Mouse (Mus musculus): ENCODE results near the gene Rhoa. TPM values are rescaled to one million over a fixed set of nuclear protein-coding genes. Genes with fewer than 3 reads are reported as not detected.
A peak's percentile ranks its signal among the peaks of the same experiment; 100 is the strongest.

Rhoa gene
- total and polyA plus RNA-seq, 2 experiments from 2014 or later, result 105 to 268 TPM

DNA sequence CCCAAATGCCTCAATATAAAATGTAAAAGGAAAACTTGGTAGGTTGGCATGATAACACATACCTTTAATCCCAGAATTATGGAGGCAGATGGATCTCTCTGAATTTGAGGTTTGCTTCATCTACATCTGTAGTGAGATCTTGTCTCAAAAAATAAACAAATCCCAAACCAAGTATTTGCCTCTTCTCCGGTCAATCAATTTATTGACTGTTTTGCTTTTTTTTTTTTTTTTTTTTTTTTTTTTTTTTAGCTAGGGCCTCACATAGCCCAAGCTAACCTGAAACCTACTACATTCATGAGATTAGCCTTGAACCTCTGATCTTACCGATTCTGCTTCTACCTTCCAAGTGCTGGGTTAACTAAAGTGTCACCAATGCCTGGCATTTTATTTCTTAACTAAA, 16.6 kb upstream of the Rhoa start:
- 65% methylated on average over 2 of the region's 2 CpGs for WGBS
- no peak overlapping the region for H3K9ac ChIP-seq (replicated peaks; ENCODE audit: low read length)
- no peaks in the 10 kb centered on the region for H3K27me3 ChIP-seq (ENCODE audit: insufficient read depth, low read length)
- H3K27ac ChIP-seq, result no peak overlapping the region
- no peak for TF ChIP-seq CTCF (IDR thresholded peaks at IDR 0.05; ENCODE audit: low read depth)
- peaks cover 2% of the 10 kb centered on the region; the same call in 1 of the 2 replicates for H3K36me3 ChIP-seq (ENCODE audit: insufficient read depth, low read length)
- ATAC-seq (no peak), DNase-seq (ENCODE audit: low spot score) (no peak)
- peaks cover 3% of the 10 kb centered on the region; the same call in 1 of the 2 replicates for H3K4me1 ChIP-seq (ENCODE audit: insufficient read depth, low read length)
- peak overlapping the region; percentile 78; the same call in 1 of the 2 replicates for H3K4me2 ChIP-seq (ENCODE audit: low read depth, low read length)
- no peaks in the 10 kb centered on the region for H3K9me3 ChIP-seq (ENCODE audit: low read length)
- no peak overlapping the region for H3K4me3 ChIP-seq (ENCODE audit: low read length)

DNA sequence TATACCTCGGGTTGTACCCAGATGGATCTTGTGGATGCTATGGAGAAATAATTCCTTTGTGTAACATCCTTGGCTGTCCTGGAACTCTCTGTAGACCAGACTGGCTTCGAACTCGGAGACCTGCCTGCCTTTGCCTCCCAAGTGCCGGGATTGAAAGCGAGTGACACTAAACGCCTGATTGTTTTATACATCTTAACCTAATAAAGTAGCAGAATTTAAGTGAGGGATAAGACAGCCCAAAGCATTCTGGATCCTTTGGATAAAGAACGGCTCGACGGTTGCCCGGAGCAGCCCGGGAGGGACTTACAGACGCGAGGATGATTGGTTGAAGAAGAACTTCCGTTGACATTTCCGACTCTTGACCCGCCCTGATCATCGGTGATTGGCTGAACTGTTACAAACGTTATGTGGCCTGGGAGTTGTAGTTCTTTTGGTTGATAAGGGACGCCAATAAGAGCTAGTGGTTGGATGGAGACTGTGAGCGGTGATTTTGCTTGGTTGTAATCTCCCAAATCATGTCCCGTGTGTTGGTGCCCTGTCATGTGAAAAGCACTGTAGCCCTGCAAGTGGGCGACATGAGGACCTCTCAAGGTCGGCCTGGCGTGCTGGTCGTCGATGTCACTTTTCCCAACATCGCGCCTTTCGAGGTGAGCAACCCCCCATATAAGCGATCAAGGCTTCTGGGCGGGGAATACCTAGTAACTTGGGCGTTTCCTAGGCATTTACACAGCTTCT, 15.7 kb upstream of the Rhoa start, which contains the start of gene Nicn1:
Nicn1 (plus strand) TSS at position 414 of the 735 bp plus-strand sequence.
- peak within 1 kb of the TSS; percentile 61 for H3K9ac ChIP-seq (replicated peaks; ENCODE audit: low read length)
- TF ChIP-seq CTCF (IDR thresholded peaks at IDR 0.05; ENCODE audit: low read depth), result peak; percentile 17; the same call in 1 of the 2 replicates
- ATAC-seq (peak; percentile 98), DNase-seq (ENCODE audit: low spot score) (peak; percentile 98)
- H3K27me3 ChIP-seq (ENCODE audit: insufficient read depth, low read length), result no peaks in the 10 kb centered on the region
- H3K9me3 ChIP-seq (ENCODE audit: low read length), result no peaks in the 10 kb centered on the region
- H3K4me2 ChIP-seq (ENCODE audit: low read depth, low read length), result peak within 1 kb of the TSS; percentile 78
- H3K4me1 ChIP-seq (ENCODE audit: insufficient read depth, low read length), result peaks cover 3% of the 10 kb centered on the region; the same call in 1 of the 2 replicates
- H3K27ac ChIP-seq, result peak within 1 kb of the TSS; percentile 89
- WGBS, result under 1% methylated on average over 32 of the region's 32 CpGs
- peaks cover 10% of the 10 kb centered on the region for H3K36me3 ChIP-seq (ENCODE audit: insufficient read depth, low read length)
- H3K4me3 ChIP-seq (ENCODE audit: low read length), result peak within 1 kb of the TSS; percentile 57

DNA sequence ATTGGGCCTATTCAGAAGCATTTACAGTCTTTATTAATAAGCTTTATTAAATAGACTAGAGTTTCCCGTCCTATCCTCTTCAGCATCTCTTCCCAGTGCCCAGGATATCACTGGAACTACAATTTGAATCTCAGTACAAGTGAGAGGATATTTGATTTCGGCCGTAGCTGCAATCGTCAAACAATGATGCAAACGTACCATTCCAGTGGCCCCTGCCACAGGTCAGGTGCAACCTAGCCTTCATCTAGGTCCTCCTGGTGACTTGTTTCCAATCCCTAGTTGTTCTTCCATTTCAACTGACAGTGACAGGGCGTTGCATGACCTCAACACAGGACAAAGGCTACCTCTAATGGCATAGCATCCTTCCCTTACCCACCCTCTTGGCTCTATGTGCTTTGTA, 15.2 kb upstream of the Rhoa start:
- Histone ChIP-seq H3K4me1 (ENCODE audit: insufficient read depth, low read length) (peaks cover 3% of the 10 kb centered on the region; the same call in 1 of the 2 replicates), H3K9me3 (ENCODE audit: low read length) (no peaks in the 10 kb centered on the region), H3K27me3 (ENCODE audit: insufficient read depth, low read length) (no peaks in the 10 kb centered on the region), H3K4me3 (ENCODE audit: low read length) (peak overlapping the region; percentile 57), H3K4me2 (ENCODE audit: low read depth, low read length) (peak overlapping the region; percentile 78), H3K9ac (replicated peaks; ENCODE audit: low read length) (peak overlapping the region; percentile 61), H3K36me3 (ENCODE audit: insufficient read depth, low read length) (peaks cover 12% of the 10 kb centered on the region), H3K27ac (peak overlapping the region; percentile 89)
- ATAC-seq (peak; percentile 1; the same call in 1 of the 2 replicates), DNase-seq (ENCODE audit: low spot score) (no peak)
- WGBS, result 34% methylated on average over 6 of the region's 6 CpGs
- TF ChIP-seq CTCF (IDR thresholded peaks at IDR 0.05; ENCODE audit: low read depth), result no peak

DNA sequence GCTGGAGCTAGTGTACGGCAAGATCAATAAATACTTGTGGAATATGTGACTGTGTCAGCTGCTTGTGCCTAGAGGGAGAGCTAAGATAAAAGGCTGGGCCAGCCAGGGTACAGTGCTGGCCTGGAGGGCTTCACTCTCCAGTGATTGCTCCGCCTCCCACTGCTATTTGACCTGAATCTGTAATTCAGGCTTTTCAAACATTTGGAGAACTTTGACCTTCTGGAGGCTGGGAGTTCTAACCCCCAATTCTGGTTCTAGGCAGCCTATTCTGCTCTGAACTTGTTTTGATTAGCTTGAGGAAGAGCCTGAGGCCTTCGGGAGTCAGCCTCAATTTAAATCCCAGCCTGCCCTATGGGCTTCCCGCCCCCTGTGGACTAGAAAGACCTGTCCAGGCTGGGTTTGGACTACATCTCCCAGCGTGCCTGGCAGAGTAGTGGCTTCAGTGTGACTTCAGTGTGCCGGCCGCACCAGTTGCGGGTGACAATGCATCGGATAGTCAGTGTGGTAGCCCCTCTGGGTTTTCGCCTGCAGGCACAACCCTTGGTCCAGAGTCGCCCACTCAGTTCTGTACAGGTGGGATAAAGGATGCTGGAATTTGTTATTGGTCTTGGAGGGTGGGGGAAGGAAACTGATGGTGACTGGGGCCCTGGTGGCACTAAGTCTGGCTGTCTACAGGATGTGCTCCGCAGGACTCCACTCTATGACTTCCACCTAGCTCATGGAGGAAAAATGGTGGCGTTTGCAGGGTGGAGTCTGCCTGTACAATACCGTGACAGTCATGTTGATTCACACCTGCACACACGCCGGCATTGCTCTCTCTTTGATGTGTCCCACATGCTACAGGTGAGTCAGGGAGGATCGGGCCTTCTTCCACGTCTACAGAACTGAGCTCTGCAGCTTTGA, 9.2 kb upstream of the Rhoa start, which contains the start of gene Amt:
Amt (plus strand) TSS at position 401 of the 903 bp plus-strand sequence.
- Histone ChIP-seq H3K4me3 (ENCODE audit: low read length) (peak within 1 kb of the TSS; percentile 19), H3K4me2 (ENCODE audit: low read depth, low read length) (peak within 1 kb of the TSS; percentile 51), H3K9ac (replicated peaks; ENCODE audit: low read length) (no peak within 1 kb of the TSS; the same call in 1 of the 2 replicates), H3K27me3 (ENCODE audit: insufficient read depth, low read length) (no peaks in the 10 kb centered on the region), H3K4me1 (ENCODE audit: insufficient read depth, low read length) (no peaks in the 10 kb centered on the region), H3K27ac (peak within 1 kb of the TSS; percentile 71), H3K9me3 (ENCODE audit: low read length) (no peaks in the 10 kb centered on the region), H3K36me3 (ENCODE audit: insufficient read depth, low read length) (peaks cover 23% of the 10 kb centered on the region)
- WGBS, result 19% methylated on average over 18 of the region's 18 CpGs
- DNase-seq (ENCODE audit: low spot score) (peak; percentile 53), ATAC-seq (peak; percentile 79)
- TF ChIP-seq CTCF (IDR thresholded peaks at IDR 0.05; ENCODE audit: low read depth), result no peak

DNA sequence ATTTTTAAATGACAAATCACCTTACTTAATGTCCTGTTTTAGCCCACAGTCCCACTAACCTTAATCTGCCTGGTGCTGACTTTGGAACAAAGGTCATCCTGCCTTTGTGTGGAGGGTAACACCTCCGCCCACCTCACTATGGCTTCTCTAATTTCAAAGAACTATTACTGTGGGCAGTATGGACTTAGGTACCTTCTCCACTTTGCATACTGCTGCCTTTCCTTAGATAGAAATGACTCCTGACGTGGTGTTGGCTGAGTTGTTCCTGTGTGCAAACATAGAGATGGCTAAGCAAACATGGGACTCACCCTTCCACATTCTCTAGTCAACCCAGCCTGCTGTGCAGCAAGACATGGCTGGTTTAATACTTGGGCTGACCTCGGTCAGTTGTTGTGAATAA, 4.1 kb upstream of the Rhoa start:
- no peak overlapping the region for H3K9ac ChIP-seq (replicated peaks; ENCODE audit: low read length)
- no peaks in the 10 kb centered on the region for H3K9me3 ChIP-seq (ENCODE audit: low read length)
- H3K36me3 ChIP-seq (ENCODE audit: insufficient read depth, low read length), result peaks cover 11% of the 10 kb centered on the region; the same call in 1 of the 2 replicates
- H3K27ac ChIP-seq, result no peak overlapping the region
- DNase-seq (ENCODE audit: low spot score) (no peak), ATAC-seq (no peak)
- 86% methylated on average over 3 of the region's 3 CpGs for WGBS
- no peak overlapping the region for H3K4me3 ChIP-seq (ENCODE audit: low read length)
- no peaks in the 10 kb centered on the region for H3K27me3 ChIP-seq (ENCODE audit: insufficient read depth, low read length)
- peaks cover 6% of the 10 kb centered on the region; the same call in 1 of the 2 replicates for H3K4me1 ChIP-seq (ENCODE audit: insufficient read depth, low read length)
- no peak overlapping the region for H3K4me2 ChIP-seq (ENCODE audit: low read depth, low read length)
- TF ChIP-seq CTCF (IDR thresholded peaks at IDR 0.05; ENCODE audit: low read depth), result no peak

DNA sequence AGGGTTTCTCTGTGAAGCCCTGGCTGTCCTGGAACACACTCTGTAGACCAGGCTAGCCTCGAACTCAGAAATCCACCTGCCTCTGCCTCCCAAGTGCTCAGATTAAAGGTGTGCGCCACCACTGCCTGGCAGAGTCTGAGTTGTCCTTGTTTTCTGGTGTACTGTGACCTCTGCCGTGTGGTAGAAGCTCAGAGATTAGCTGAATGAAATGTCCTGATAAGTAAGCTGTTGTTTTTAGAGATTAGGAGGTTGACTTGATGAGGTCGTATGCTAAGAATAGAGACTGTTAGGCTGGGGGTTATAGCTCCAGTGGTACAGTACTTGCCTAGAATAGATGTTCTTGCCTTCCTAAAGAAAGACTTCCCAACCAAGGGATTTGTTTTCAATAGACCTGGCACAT, 1.2 kb upstream of the Rhoa start:
- peak overlapping the region; percentile 96 for H3K4me2 ChIP-seq (ENCODE audit: low read depth, low read length)
- H3K27me3 ChIP-seq (ENCODE audit: insufficient read depth, low read length), result no peaks in the 10 kb centered on the region
- 87% methylated on average over 4 of the region's 4 CpGs for WGBS
- peak overlapping the region; percentile 99; the same call in 1 of the 2 replicates for H3K27ac ChIP-seq
- peaks cover 21% of the 10 kb centered on the region for H3K4me1 ChIP-seq (ENCODE audit: insufficient read depth, low read length)
- H3K36me3 ChIP-seq (ENCODE audit: insufficient read depth, low read length), result peaks cover 6% of the 10 kb centered on the region; the same call in 1 of the 2 replicates
- H3K4me3 ChIP-seq (ENCODE audit: low read length), result no peak overlapping the region; the same call in 1 of the 2 replicates
- no peak for ATAC-seq
- H3K9ac ChIP-seq (replicated peaks; ENCODE audit: low read length), result peak overlapping the region; percentile 86
- DNase-seq (ENCODE audit: low spot score), result no peak
- no peak for TF ChIP-seq CTCF (IDR thresholded peaks at IDR 0.05; ENCODE audit: low read depth)
- no peaks in the 10 kb centered on the region for H3K9me3 ChIP-seq (ENCODE audit: low read length)

Data from hindbrain, postnatal 0 days (tissue).